Mouse (Mus musculus) adrenal gland, postnatal 10 days (tissue): ENCODE results near the gene Spire2. TPM values are rescaled to one million over a fixed set of nuclear protein-coding genes. Genes with fewer than 3 reads are reported as not detected.
"Not testable (repeated sequence)": the region's sequence is repeated elsewhere in the genome, so short reads cannot be mapped to it uniquely, and the experiment has no call there.

Experiments
- DNase-seq: peaks from one replicate; pipeline ENCODE4 v3.0.0; 2021; ENCODE audit warnings: mixed read lengths
- total RNA-seq, 2 experiments: library from RNA; stranded (reverse); gene quantifications; 2 replicates each; pipeline ENCODE4 v1.2.3; 2021

Spire2 gene
- total RNA-seq, 2 experiments from 2014 or later = 2.0 to 2.5 TPM

GRCm38 (mm10) chr8:123382516-123382915 is 50.0 kb downstream of the Spire2 start:
- no peak for DNase-seq

- peak; percentile 51 for DNase-seq
Observed at GRCm38 (mm10) chr8:123384883-123385540, 52.5 kb downstream of the Spire2 start.

- DNase-seq = peak; percentile 49
Observed at GRCm38 (mm10) chr8:123387041-123387440, 54.5 kb downstream of the Spire2 start.

- no peak for DNase-seq
Observed at GRCm38 (mm10) chr8:123387801-123388200, 55.3 kb downstream of the Spire2 start.

- DNase-seq = no peak
Observed at GRCm38 (mm10) chr8:123389026-123389425, 56.5 kb downstream of the Spire2 start.

- no peak for DNase-seq
Observed at GRCm38 (mm10) chr8:123398308-123398707, 65.8 kb downstream of the Spire2 start.

GRCm38 (mm10) chr8:123401936-123402335 is 69.4 kb downstream of the Spire2 start:
- DNase-seq = no peak

- no peak for DNase-seq
Observed at GRCm38 (mm10) chr8:123402730-123403326, 70.3 kb downstream of the Spire2 start.

- no peak for DNase-seq
Observed at GRCm38 (mm10) chr8:123404521-123404920, 72.0 kb downstream of the Spire2 start.

GRCm38 (mm10) chr8:123406786-123407185 is 74.3 kb downstream of the Spire2 start, which contains the start of gene Mc1r:
TSS of gene Mc1r (plus strand) at chr8:123407107.
- peak; percentile 78 for DNase-seq

- DNase-seq = no peak
Observed at GRCm38 (mm10) chr8:123407612-123408011, 75.1 kb downstream of the Spire2 start.

GRCm38 (mm10) chr8:123408586-123409544 is 76.4 kb downstream of the Spire2 start:
- peak; percentile 75 for DNase-seq

- DNase-seq = peak; percentile 63
Observed at GRCm38 (mm10) chr8:123410049-123410587, 77.6 kb downstream of the Spire2 start.

- no peak for DNase-seq
Observed at GRCm38 (mm10) chr8:123410788-123411187, 78.3 kb downstream of the Spire2 start.

GRCm38 (mm10) chr8:123411246-123411645 is 78.7 kb downstream of the Spire2 start, which contains the start of gene Tubb3:
TSS of gene Tubb3 (plus strand) at chr8:123411424.
- DNase-seq = peak; percentile 69

GRCm38 (mm10) chr8:123411781-123412327 is 79.3 kb downstream of the Spire2 start:
- DNase-seq = no peak

- DNase-seq = no peak
Observed at GRCm38 (mm10) chr8:123412560-123413170, 80.2 kb downstream of the Spire2 start.

- DNase-seq = no peak
Observed at GRCm38 (mm10) chr8:123414255-123414654, 81.7 kb downstream of the Spire2 start.

GRCm38 (mm10) chr8:123414997-123415696 is 82.6 kb downstream of the Spire2 start:
- not testable (repeated sequence) for DNase-seq

- no peak for DNase-seq
Observed at GRCm38 (mm10) chr8:123415967-123416943, 83.7 kb downstream of the Spire2 start.
